Mouse (Mus musculus) left cerebral cortex, adult 9 months (tissue): ENCODE results near the gene Tac2.
A peak's percentile ranks its signal among the peaks of the same experiment; 100 is the strongest.

Source experiments
- DNase-seq, 2 experiments: peaks; one replicate each; pipeline ENCODE4 v3.0.0; 2022; ENCODE audit warnings: low spot score in 2 of 2

Tac2 gene

GRCm38 (mm10) chr10:127725136-127725535 lies 858 bp downstream of the Tac2 start:
- DNase-seq, result no peak

GRCm38 (mm10) chr10:127728437-127728836 lies 4.2 kb downstream of the Tac2 start:
- DNase-seq, result peak in 1 of 2 experiments; percentile 40

- no peak for DNase-seq
Measured at GRCm38 (mm10) chr10:127730285-127730932, 6.1 kb downstream of the Tac2 start.

GRCm38 (mm10) chr10:127730933-127731310 lies 6.6 kb downstream of the Tac2 start:
- DNase-seq, result no peak

GRCm38 (mm10) chr10:127731397-127731796 lies 7.1 kb downstream of the Tac2 start:
- no peak for DNase-seq

GRCm38 (mm10) chr10:127734434-127734833 lies 10.2 kb downstream of the Tac2 start:
- no peak for DNase-seq

- DNase-seq, result no peak
Measured at GRCm38 (mm10) chr10:127736266-127736665, 12.0 kb downstream of the Tac2 start.

- DNase-seq, result no peak
Measured at GRCm38 (mm10) chr10:127736916-127737315, 12.6 kb downstream of the Tac2 start.

- no peak for DNase-seq
Measured at GRCm38 (mm10) chr10:127737552-127737951, 13.3 kb downstream of the Tac2 start.

GRCm38 (mm10) chr10:127738151-127738882 lies 14.0 kb downstream of the Tac2 start:
- DNase-seq, result no peak

GRCm38 (mm10) chr10:127739083-127739660 lies 14.9 kb downstream of the Tac2 start, which contains the start of gene Zbtb39:
Zbtb39 (plus strand) TSS chr10:127739538.
- peak in 1 of 2 experiments; percentile 58 for DNase-seq

GRCm38 (mm10) chr10:127739661-127740161 lies 15.4 kb downstream of the Tac2 start:
- no peak for DNase-seq

- DNase-seq, result no peak
Measured at GRCm38 (mm10) chr10:127744661-127745060, 20.4 kb downstream of the Tac2 start.

- DNase-seq, result no peak
Measured at GRCm38 (mm10) chr10:127745886-127746285, 21.6 kb downstream of the Tac2 start.

GRCm38 (mm10) chr10:127747254-127747653 lies 23.0 kb downstream of the Tac2 start:
- DNase-seq, result no peak

- no peak for DNase-seq
Measured at GRCm38 (mm10) chr10:127748847-127749612, 24.8 kb downstream of the Tac2 start.

- no peak for DNase-seq
Measured at GRCm38 (mm10) chr10:127750136-127750777, 26.0 kb downstream of the Tac2 start.

- no peak for DNase-seq
Measured at GRCm38 (mm10) chr10:127751548-127751947, 27.3 kb downstream of the Tac2 start, which contains the start of gene Gpr182. Gpr182 (minus strand) TSS chr10:127751732.

- no peak for DNase-seq
Measured at GRCm38 (mm10) chr10:127754566-127755166, 30.4 kb downstream of the Tac2 start.

- no peak for DNase-seq
Measured at GRCm38 (mm10) chr10:127755246-127755645, 31.0 kb downstream of the Tac2 start.
